Mouse (Mus musculus): Measurements from ENCODE around the gene Kif5c.

Kif5c gene

DNA sequence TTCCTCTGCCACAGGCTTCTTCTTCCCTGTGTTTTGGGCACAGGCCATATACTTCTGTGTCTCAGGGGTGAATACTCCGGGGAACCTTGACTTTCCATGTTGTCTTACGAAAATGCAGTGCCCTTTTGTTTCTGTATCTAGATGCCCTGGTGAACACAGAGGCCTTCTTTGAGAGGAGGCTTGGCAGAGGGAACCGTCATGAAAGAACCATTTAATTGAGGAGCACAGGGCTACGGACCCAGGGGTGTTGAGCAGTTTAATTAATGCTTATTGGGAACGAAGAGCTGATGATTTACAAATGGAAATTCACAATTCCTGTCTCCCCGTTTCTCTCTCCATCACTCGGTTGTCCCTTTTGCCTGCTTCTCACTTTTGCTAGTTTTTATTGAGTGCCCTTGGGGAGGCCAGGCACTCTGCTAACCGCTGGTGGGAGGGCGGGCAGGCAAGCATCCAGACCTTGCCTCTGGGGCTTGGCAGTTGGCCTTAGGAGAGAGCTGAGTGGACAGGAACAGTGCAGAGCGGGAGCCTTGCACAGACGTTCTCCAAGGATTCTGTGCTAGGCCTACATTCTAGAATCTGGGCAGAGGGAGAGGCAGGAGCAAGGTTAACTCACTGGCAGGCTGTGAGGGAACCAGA is 186.8 kb downstream of the Kif5c start:
- DNase-seq, result peak; percentile 23

DNA sequence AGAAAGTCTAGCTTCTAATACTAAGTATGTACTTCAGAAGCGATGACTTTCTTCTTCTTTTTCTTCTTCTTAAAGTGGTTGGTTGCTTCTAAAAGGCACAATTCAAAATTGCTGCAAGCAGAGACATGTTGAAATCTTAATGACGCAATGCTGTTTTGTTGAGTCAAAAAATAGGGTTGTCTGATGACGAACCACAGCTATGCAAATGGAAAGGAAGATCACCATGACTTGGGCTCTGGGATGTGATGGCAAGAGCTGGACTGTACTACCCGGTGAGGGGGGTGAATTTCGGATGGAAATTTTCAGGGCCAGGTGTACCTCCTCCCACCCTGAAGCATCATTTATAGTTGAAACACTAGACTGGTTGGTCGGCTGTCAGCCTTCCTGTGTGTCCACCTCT is 190.4 kb downstream of the Kif5c start:
- no peak for DNase-seq

DNA sequence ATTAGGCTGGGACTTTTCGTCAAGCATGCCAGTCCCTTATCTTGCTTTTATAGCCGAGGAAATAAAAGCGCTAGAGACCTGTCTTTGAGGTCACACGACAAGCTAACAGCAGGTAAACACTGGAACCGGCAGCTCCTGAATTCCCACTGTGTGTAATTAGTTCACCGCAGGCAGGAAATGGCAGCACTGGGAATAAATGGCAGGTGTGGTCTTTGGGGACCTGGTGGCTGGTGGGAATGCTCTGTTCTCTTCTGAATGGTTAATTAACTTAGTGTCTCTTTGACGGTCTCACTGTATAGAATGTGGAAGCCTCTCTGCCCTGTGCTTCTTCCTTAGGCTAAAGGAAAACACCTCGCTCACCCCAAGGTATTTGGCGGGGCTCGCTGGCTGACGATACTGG is 192.3 kb downstream of the Kif5c start:
- no peak for DNase-seq

DNA sequence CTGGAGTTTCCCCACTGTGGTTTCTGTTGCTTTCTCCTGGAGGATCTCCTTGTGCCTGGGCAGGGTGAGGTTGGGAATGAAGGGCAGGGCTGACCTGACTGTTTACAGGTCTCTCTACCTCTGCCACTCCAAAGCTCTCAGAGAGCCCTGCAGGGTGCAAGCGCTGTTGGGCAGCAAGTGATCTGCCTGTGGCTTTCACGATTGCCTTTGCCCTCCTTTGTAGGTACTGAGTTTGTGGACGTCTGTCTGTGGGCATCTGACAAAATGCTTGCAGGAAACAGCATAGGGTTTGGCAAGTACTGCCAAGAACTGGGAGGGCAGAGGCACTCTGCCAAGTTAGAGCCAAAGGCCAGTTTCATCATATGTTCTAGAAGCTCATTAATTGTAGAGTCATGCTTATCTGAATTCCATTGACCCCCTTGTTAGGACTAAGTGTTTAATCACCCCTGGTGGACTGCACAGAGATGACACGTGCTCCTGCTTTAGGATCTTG is 192.8 kb downstream of the Kif5c start:
- peak; percentile 61 for DNase-seq

DNA sequence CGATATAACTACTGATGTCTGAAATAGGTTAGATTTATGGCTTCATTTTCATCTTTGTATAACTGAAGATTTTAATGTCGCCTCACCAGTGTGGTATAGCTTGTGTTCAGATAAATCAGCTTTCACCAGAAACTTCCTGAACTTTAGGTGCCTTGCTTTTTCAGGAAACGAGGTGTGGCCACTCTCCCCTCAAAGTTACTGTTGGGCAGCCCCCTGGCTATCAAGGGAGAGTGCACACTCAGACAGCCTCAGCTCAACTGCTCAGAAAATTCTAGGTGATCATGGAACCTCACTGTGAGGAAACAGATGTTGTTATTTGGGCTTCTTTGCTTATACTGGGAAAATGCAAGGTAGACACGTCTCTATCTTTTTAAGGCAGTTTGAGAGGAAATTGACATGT is 194.1 kb downstream of the Kif5c start:
- no peak for DNase-seq

DNA sequence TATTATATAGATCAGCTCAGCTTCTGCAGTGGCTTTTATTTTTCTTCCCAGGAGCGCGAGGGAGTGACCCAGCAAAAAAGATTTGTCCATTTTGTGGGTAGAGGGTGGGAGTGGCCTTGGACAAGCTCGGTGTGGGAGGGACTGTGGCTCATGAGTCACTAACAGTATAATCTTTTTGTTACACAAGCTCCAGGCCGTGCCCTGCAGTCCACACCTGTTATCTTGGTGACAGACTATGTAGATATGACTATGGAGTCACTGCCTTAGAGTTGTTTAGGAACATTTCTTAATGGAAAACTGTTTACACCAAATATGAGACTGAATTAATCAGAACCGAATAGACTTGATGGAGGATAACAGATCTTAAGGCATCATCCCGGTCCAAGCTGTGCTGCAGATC is 194.9 kb downstream of the Kif5c start:
- DNase-seq, result no peak

DNA sequence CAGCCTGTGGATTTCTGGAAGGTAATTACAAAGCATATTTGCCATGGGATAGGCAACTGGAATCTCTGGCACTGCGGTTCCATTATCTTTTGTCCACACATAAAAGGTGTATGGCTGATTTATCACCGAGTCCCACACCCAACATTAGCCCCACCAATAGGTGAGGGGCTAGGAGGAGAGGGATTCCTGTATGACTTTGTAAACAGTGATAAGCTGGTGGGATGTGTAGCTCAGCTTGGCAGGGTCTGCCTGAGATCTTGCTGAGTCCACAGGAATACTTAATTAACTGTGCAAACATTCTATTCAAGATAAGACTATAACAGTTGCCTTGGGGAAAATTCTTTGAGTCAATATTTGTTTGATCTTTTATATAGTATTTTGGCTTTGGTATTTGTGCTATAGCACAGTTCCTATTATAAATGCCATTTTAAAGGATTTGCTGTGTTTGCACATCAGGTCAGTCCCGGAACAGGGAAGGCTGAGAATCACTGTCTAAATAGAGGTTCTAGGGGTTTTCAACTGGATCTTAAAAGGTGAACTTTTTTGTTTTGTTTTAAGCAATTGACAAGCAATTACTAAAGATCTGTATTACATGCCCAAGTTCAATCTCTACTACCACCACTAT is 196.7 kb downstream of the Kif5c start:
- no peak for DNase-seq

DNA sequence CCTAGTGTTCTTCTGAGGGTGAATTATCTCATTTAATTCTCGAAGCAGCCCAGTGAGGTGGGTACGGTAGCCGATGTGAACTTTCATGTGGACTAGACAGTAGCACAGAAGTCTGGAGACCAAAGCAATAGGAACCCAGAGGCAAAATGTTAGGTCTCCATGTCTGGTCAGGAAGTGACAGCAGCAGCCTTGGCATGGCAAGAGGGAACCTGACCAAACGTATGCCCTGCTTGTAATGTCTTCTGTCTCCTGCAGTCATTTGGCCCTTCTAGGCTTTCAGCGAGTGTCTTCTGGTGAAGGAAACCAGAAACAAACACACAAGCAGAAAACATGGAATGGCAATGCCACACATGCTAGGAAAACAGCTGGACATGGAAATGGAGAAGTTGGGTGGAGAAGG is 197.5 kb downstream of the Kif5c start:
- DNase-seq, result no peak

DNA sequence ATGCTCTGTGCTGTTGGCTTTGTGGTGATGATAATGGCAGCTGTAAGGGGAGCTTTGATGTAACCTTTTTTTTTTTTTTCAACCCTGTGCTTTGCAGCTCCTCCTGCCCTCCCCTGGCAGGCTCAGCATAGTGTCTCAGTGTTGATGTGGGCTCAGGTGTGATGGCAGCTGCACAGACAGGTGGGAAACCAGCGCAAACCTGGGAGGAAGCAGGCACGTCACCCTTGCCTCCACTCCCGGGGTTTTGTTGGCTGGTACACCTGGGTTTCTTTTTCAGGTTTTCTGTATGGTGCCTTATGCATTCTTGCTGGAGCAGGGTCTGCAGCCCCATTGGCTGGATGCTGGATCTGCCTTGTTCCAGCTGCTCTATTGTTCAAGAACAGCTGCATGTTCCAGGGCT is 198.1 kb downstream of the Kif5c start:
- no peak for DNase-seq

DNA sequence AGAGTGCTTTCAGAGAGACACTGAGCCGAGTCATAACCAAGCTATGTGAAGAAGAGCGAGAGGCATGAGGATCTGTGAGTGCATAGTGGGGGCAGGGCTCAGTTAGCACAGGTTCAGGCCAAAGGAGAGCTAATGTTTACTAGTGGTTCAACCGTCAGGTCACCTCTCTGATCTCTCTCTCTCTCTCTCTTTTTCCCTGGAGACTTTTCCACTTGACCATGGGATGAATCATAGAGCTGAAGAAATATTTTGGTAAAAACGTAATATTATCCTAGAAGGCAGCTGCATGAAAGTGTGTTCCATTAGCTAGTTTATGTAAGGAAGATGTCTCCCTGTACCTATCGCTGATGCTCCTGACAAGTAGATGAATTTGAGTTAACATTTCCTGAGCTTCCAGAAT is 199.0 kb downstream of the Kif5c start:
- DNase-seq, result no peak

DNA sequence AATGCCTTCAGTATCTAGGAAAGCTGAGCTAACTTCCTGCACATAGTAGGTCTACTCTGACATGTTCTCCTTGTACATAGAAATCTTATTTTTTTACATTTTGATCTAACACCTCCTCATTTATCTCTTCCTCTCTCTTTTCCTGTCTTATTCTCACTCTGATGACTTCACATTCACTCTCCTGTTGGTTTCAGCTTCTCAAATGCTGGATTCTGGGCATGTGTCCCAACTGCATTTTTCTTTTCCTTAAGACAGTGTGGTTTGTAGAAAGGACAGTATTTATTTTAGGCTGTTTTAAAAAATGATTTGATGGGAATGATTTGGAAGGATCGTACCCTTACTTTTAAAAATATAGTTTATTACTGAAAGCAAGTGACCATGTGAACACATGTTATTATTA is 203.2 kb downstream of the Kif5c start:
- DNase-seq, result no peak
